Mouse (Mus musculus): ENCODE data around the gene Gsdme. TPM values are rescaled to one million over a fixed set of nuclear protein-coding genes. Genes with fewer than 3 reads are reported as not detected.

Gsdme gene
- total and polyA plus RNA-seq, 2 experiments = 1.2 to 1.4 TPM

DNA sequence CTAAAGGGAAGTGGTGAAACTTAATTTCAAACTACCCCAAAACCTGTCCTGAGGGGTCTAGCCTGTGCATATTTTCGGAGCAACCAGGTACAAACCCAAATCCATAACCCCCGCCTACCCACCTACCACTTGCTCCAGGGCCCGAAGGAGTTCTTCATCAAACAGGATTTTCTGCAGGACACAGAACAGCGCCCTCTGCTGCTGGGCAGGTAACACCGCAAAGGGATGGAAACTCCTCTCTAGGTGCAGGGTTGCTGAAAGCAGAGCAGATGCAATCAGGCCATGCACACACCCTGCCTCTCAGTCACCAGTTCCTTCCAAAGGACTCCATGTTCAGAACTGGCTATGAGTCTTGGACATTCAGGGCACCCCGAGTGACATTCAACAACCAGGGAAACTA lies 42.8 kb downstream of the Gsdme start:
- DNase-seq (ENCODE audit: extremely low read depth, low read depth, low spot score) = peak; percentile 31
- TF ChIP-seq POLR2A (IDR thresholded peaks at IDR 0.05; ENCODE audit: extremely low read depth, insufficient read depth, low read length) (no peak), CTCF (IDR thresholded peaks at IDR 0.05; ENCODE audit: low read depth, low read length) (peak; percentile 93)
- H3K4me1 ChIP-seq (ENCODE audit: control insufficient read depth, insufficient read depth, low read length) = no peaks in the 10 kb centered on the region
- no peak overlapping the region for H3K9ac ChIP-seq (ENCODE audit: low read depth, low read length)
- no peak overlapping the region for H3K4me3 ChIP-seq (ENCODE audit: insufficient read depth, low read depth, low read length)
- WGBS = 32% methylated on average over 6 of the region's 6 CpGs
- no peak overlapping the region for H3K27ac ChIP-seq (replicated peaks; ENCODE audit: insufficient read depth, low read depth, low read length)
- H3K36me3 ChIP-seq (ENCODE audit: control insufficient read depth, insufficient read depth, low read length) = no peaks in the 10 kb centered on the region
- H3K79me2 ChIP-seq (ENCODE audit: control insufficient read depth, insufficient read depth, low read length) = no peaks in the 10 kb centered on the region
- no peaks in the 10 kb centered on the region for H3K27me3 ChIP-seq (ENCODE audit: control insufficient read depth, insufficient read depth, low read length)

DNA sequence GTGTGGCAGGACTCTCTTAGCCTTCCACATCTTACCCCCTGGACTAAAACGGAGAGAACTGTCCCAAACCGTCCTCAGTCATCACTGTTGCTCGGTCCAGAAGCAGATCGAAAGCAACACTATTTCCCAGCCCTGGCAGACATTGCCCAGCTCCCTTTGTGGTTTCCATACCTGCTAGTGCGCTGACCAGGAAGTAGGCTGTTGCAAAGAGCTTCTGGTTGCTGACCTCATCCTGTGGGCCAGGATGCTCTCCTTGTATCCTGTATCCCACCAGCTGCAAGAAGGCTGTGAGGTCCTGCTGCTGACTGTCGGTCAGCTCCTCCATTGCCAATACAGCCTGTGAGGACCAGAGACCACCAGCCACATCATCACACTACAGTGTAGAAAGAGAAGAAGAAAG lies 44.6 kb downstream of the Gsdme start:
- no peak for TF ChIP-seq POLR2A (IDR thresholded peaks at IDR 0.05; ENCODE audit: extremely low read depth, insufficient read depth, low read length)
- TF ChIP-seq CTCF (IDR thresholded peaks at IDR 0.05; ENCODE audit: low read depth, low read length) = no peak
- 88% methylated on average over 6 of the region's 6 CpGs for WGBS

DNA sequence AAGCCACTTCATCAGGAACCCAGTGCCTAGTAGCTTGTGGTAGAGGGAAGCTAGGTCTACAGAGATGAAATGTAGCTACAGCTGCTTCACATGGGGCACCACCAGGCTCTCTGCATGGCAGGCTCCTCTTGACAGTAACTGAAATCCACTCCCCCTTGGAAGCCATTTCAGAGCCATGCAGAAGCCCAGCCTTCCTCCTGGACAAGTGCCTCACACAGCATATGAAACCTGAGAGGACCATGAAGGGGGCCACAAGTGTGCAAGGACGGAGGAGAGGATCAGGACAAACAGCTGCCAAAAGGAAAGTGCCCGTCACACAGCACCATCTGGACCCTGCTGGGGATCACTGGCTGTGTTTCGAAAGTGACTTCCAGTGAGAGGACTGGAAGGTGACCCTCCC lies 45.0 kb downstream of the Gsdme start:
- no peaks in the 10 kb centered on the region for H3K79me2 ChIP-seq (ENCODE audit: control insufficient read depth, insufficient read depth, low read length)
- 86% methylated on average over 3 of the region's 3 CpGs for WGBS
- H3K36me3 ChIP-seq (ENCODE audit: control insufficient read depth, insufficient read depth, low read length) = no peaks in the 10 kb centered on the region
- no peak overlapping the region for H3K27ac ChIP-seq (replicated peaks; ENCODE audit: insufficient read depth, low read depth, low read length)
- H3K27me3 ChIP-seq (ENCODE audit: control insufficient read depth, insufficient read depth, low read length) = no peaks in the 10 kb centered on the region
- no peak for DNase-seq (ENCODE audit: extremely low read depth, low read depth, low spot score)
- TF ChIP-seq CTCF (IDR thresholded peaks at IDR 0.05; ENCODE audit: low read depth, low read length) = no peak
- TF ChIP-seq POLR2A (IDR thresholded peaks at IDR 0.05; ENCODE audit: extremely low read depth, insufficient read depth, low read length) = no peak
- no peak overlapping the region for H3K9ac ChIP-seq (ENCODE audit: low read depth, low read length)
- H3K4me3 ChIP-seq (ENCODE audit: insufficient read depth, low read depth, low read length) = no peak overlapping the region
- peaks cover 16% of the 10 kb centered on the region for H3K4me1 ChIP-seq (ENCODE audit: control insufficient read depth, insufficient read depth, low read length)

More for the DNA sequence above, 44.6 kb downstream of the Gsdme start:
- Histone ChIP-seq H3K79me2 (ENCODE audit: control insufficient read depth, insufficient read depth, low read length) (no peaks in the 10 kb centered on the region), H3K9ac (ENCODE audit: low read depth, low read length) (no peak overlapping the region), H3K4me1 (ENCODE audit: control insufficient read depth, insufficient read depth, low read length) (peaks cover 13% of the 10 kb centered on the region), H3K36me3 (ENCODE audit: control insufficient read depth, insufficient read depth, low read length) (no peaks in the 10 kb centered on the region), H3K4me3 (ENCODE audit: insufficient read depth, low read depth, low read length) (no peak overlapping the region), H3K27me3 (ENCODE audit: control insufficient read depth, insufficient read depth, low read length) (no peaks in the 10 kb centered on the region), H3K27ac (replicated peaks; ENCODE audit: insufficient read depth, low read depth, low read length) (no peak overlapping the region)
- no peak for DNase-seq (ENCODE audit: extremely low read depth, low read depth, low spot score)

DNA sequence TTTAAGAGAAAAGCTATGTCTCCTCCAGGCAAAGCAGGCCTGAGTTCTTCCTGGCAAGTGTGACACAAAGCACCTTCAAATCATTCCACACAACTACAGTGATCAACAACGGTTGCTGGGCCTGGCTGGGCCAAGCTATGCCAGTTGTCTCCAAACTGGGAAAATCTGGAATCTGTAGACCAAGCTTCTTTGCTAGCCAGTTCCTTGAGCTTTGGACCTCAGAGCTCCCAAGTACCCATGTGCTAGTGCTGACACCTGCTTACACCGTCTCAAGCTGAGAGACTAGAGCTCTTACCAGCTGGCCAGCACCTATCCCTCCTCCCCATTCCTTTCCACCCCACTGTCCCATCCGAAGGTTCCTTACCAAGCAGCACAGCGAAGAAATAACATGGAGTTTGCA lies 47.7 kb downstream of the Gsdme start:
- no peak overlapping the region for H3K9ac ChIP-seq (ENCODE audit: low read depth, low read length)
- H3K4me3 ChIP-seq (ENCODE audit: insufficient read depth, low read depth, low read length) = no peak overlapping the region
- TF ChIP-seq POLR2A (IDR thresholded peaks at IDR 0.05; ENCODE audit: extremely low read depth, insufficient read depth, low read length) = no peak
- no peak for TF ChIP-seq CTCF (IDR thresholded peaks at IDR 0.05; ENCODE audit: low read depth, low read length)
- peaks cover 17% of the 10 kb centered on the region for H3K4me1 ChIP-seq (ENCODE audit: control insufficient read depth, insufficient read depth, low read length)
- no peaks in the 10 kb centered on the region for H3K36me3 ChIP-seq (ENCODE audit: control insufficient read depth, insufficient read depth, low read length)
- no peaks in the 10 kb centered on the region for H3K79me2 ChIP-seq (ENCODE audit: control insufficient read depth, insufficient read depth, low read length)
- 94% methylated on average over 4 of the region's 4 CpGs for WGBS
- H3K27ac ChIP-seq (replicated peaks; ENCODE audit: insufficient read depth, low read depth, low read length) = no peak overlapping the region
- DNase-seq (ENCODE audit: extremely low read depth, low read depth, low spot score) = no peak
- H3K27me3 ChIP-seq (ENCODE audit: control insufficient read depth, insufficient read depth, low read length) = no peaks in the 10 kb centered on the region

DNA sequence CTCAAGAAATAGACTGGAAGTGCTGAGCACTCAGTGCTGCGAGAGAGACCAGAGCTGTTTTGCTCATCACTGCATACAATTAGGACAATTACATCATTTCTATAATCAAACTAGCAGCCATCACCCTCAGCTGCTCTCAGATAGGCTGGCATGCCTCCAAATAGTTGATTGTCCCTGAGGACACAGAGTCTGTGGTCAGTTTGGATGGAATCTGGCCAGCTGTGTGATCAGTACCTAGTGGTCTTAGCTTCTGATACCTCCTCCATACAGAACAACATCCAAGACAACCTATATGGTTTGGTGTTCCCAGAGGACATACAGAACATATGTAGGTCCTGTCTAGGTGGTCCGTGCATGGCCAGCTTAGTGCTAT lies 48.3 kb downstream of the Gsdme start:
- no peak overlapping the region for H3K27ac ChIP-seq (replicated peaks; ENCODE audit: insufficient read depth, low read depth, low read length)
- no peaks in the 10 kb centered on the region for H3K27me3 ChIP-seq (ENCODE audit: control insufficient read depth, insufficient read depth, low read length)
- TF ChIP-seq POLR2A (IDR thresholded peaks at IDR 0.05; ENCODE audit: extremely low read depth, insufficient read depth, low read length) = no peak
- TF ChIP-seq CTCF (IDR thresholded peaks at IDR 0.05; ENCODE audit: low read depth, low read length) = no peak
- no peaks in the 10 kb centered on the region; the same call in 1 of the 2 replicates for H3K36me3 ChIP-seq (ENCODE audit: control insufficient read depth, insufficient read depth, low read length)
- H3K4me1 ChIP-seq (ENCODE audit: control insufficient read depth, insufficient read depth, low read length) = peaks cover 17% of the 10 kb centered on the region
- H3K9ac ChIP-seq (ENCODE audit: low read depth, low read length) = no peak overlapping the region
- 66% methylated on average over 2 of the region's 2 CpGs for WGBS
- DNase-seq (ENCODE audit: extremely low read depth, low read depth, low spot score) = peak; percentile 30
- no peaks in the 10 kb centered on the region for H3K79me2 ChIP-seq (ENCODE audit: control insufficient read depth, insufficient read depth, low read length)
- H3K4me3 ChIP-seq (ENCODE audit: insufficient read depth, low read depth, low read length) = no peak overlapping the region

DNA sequence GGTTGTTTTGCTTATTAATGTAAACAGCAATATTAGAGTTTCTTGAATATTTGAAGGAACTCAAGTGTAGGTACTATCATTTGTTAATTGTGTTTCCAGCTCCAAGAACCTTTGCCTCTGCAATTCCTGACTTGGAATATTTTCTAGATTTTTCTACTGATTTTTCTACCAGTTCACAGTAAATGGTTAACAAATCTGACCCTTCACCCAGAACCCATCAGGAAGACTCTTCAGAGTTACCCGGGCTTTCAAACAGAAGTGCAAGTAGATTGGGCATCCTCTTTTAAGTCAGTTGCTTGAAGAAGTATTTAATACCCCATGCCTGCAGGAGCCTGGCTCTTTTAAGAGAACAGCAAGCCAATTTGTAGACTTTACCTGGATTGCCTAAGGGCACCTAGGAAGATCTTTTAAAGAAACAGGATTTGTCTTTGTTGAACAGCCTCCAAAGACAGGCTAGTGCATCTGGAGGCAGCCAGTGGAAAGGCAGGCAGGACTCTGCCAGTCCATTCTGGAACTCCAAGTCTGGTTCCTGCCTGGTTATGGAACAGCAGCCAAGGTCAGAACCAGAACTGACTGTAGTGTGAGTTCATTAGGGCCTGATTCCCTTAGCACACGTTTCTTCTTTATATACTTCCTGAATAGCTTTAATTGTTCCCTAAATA lies 48.8 kb downstream of the Gsdme start:
- 6% methylated on average over 2 of the region's 2 CpGs for WGBS
- H3K9ac ChIP-seq (ENCODE audit: low read depth, low read length) = no peak overlapping the region
- no peak overlapping the region; the same call in 1 of the 2 replicates for H3K27ac ChIP-seq (replicated peaks; ENCODE audit: insufficient read depth, low read depth, low read length)
- no peaks in the 10 kb centered on the region for H3K79me2 ChIP-seq (ENCODE audit: control insufficient read depth, insufficient read depth, low read length)
- TF ChIP-seq CTCF (IDR thresholded peaks at IDR 0.05; ENCODE audit: low read depth, low read length) (no peak), POLR2A (IDR thresholded peaks at IDR 0.05; ENCODE audit: extremely low read depth, insufficient read depth, low read length) (no peak)
- no peaks in the 10 kb centered on the region for H3K27me3 ChIP-seq (ENCODE audit: control insufficient read depth, insufficient read depth, low read length)
- H3K4me1 ChIP-seq (ENCODE audit: control insufficient read depth, insufficient read depth, low read length) = peaks cover 17% of the 10 kb centered on the region
- no peaks in the 10 kb centered on the region; the same call in 1 of the 2 replicates for H3K36me3 ChIP-seq (ENCODE audit: control insufficient read depth, insufficient read depth, low read length)
- DNase-seq (ENCODE audit: extremely low read depth, low read depth, low spot score) = peak; percentile 63
- H3K4me3 ChIP-seq (ENCODE audit: insufficient read depth, low read depth, low read length) = no peak overlapping the region
